Mouse (Mus musculus): ENCODE results near the gene Slc30a9. TPM values are rescaled to one million over a fixed set of nuclear protein-coding genes. Genes with fewer than 3 reads are reported as not detected.

Slc30a9 gene
- polyA plus RNA-seq, 1 experiment from 2014 or later: 93.2 TPM

DNA sequence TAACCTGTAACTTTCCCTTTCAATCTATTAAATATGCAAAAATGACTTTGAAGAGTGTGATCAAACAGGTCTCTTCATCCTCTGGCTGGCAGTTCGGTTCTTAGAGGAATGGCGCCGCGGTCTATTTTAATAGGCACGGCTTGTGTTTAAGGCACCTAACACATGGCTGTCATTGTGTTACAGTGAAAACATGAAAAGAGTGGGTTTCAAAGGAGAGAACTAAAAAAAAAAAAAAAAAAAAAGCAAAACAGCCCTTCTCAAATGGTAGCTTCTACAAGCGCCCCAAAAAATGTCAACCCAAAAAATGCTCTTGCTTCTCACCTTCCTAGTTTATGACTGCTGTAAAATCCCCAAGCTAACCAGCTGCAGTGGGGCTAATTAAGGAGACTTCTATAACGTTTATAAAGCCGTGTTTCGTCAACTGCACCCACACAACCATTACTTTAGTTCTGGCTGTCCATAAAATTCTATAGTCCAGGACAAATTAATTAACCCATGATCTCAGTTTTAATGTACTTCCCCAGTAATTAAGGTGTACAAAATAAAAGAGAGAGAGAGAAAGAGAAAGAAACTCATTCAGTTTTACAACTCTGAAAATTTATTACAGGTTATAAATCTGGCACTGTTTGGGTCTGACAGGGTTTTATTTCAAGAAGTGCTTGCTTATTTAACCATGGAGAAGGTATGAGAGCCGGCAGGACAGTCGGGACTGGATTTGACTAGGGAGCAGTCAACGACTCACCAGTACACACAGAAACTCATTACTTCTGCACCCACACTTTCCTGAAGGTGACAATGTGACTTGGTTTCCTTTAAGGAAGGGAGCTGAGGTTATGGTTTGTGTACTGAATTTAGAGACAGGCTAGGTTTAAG, 94.1 kb downstream of the Slc30a9 start:
- Histone ChIP-seq H3K27me3 (0 out of 2 replicates have a peak, but pooled peaks cover 5% of the 10 kb centered on the region), H3K27ac (no peak overlapping the region), H3K4me1 (peaks cover 15% of the 10 kb centered on the region), H3K4me3 (peak overlapping the region; percentile 14; the same call in 1 of the 2 replicates), H3K9ac (no peak overlapping the region), H3K4me2 (peak overlapping the region; percentile 47), H3K9me3 (no peaks in the 10 kb centered on the region), H3K36me3 (peaks cover 3% of the 10 kb centered on the region; the same call in 1 of the 2 replicates)
- 16% methylated on average over 12 of the region's 12 CpGs for WGBS
- ATAC-seq (ENCODE audit: insufficient number of reproducible peaks, low FRiP score, low TSS enrichment, low read depth): no peak

DNA sequence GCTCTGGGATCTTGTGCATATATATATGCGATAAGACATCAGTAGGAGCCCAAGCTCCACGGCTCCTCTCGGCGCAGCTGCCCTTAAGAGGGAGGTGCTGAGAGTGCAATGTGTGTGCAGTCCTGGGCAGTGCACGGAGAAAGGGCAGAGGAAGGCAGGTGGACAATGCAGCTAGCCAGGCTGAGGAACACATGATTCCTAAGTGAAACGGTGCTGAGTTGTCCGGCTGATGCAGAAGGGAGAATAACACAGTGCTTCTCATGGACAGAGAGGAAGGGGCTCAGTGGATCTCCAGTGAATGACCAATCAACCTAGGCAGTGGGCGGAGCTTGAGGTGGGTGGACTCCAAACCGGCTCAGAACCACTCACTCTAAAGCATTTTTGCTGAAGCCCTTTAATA, 94.9 kb downstream of the Slc30a9 start:
- no peak overlapping the region for H3K27ac ChIP-seq
- peak overlapping the region; percentile 14; the same call in 1 of the 2 replicates for H3K4me3 ChIP-seq
- peaks cover 3% of the 10 kb centered on the region; the same call in 1 of the 2 replicates for H3K36me3 ChIP-seq

DNA sequence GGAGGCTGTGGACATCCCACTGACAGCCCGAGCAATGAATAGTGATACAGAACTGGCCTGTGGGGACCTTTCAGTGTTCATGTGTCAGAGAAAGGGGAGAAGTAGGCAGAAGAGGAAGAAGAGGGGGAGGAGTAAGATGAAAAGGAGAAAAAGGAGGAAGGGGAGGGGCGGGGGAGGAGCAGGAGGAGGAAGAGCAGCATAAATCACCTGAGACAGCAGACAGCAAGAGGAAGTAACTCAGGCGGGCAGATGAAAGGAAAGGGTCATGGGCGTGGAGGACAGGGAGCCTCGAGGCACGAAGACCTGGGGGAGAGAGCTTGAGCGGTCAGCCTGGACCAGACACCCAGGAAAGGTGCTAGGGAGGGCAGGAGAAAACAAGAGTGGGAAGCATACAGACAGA, 97.6 kb downstream of the Slc30a9 start:
- no peak overlapping the region for H3K27ac ChIP-seq
- peaks cover 22% of the 10 kb centered on the region for H3K4me1 ChIP-seq
- H3K9ac ChIP-seq: no peak overlapping the region
- no peak overlapping the region for H3K4me3 ChIP-seq
- no peaks in the 10 kb centered on the region for H3K27me3 ChIP-seq
- H3K36me3 ChIP-seq: no peaks in the 10 kb centered on the region
- H3K4me2 ChIP-seq: no peak overlapping the region
- 62% methylated on average over 7 of the region's 7 CpGs for WGBS
- no peak for ATAC-seq (ENCODE audit: insufficient number of reproducible peaks, low FRiP score, low TSS enrichment, low read depth)
- no peaks in the 10 kb centered on the region for H3K9me3 ChIP-seq

More for the DNA sequence above, 94.9 kb downstream of the Slc30a9 start:
- peaks cover 15% of the 10 kb centered on the region for H3K4me1 ChIP-seq
- H3K27me3 ChIP-seq: 0 out of 2 replicates have a peak, but pooled peaks cover 5% of the 10 kb centered on the region
- no peak overlapping the region for H3K9ac ChIP-seq
- peak overlapping the region; percentile 47 for H3K4me2 ChIP-seq
- peak; percentile 48; the same call in 1 of the 2 replicates for ATAC-seq (ENCODE audit: insufficient number of reproducible peaks, low FRiP score, low TSS enrichment, low read depth)
- WGBS: 19% methylated on average over 9 of the region's 9 CpGs
- no peaks in the 10 kb centered on the region for H3K9me3 ChIP-seq

DNA sequence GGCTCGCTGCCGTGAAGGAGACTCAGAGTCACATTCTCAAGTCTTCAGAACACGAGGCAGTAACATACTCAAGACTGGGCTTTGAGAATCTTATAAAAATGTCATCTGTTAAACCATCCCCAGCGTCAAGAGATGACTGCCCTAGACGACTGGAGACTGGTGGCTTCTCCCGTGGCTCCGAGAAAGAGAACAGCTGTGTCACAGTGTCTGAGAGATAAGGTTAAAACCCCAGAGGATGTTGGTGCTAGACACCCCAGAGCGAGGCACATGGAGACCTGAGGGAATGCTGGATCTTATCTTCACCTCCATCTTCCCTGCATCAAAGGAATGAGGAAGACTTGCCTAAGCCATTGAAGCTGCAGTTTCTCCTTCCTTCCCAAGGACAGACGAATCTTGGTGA, 98.2 kb downstream of the Slc30a9 start:
- Histone ChIP-seq H3K36me3 (no peaks in the 10 kb centered on the region), H3K9ac (no peak overlapping the region), H3K4me3 (no peak overlapping the region), H3K27ac (no peak overlapping the region), H3K27me3 (no peaks in the 10 kb centered on the region), H3K4me1 (peaks cover 19% of the 10 kb centered on the region), H3K4me2 (no peak overlapping the region), H3K9me3 (no peaks in the 10 kb centered on the region)
- ATAC-seq (ENCODE audit: insufficient number of reproducible peaks, low FRiP score, low TSS enrichment, low read depth): no peak
- 75% methylated on average over 9 of the region's 9 CpGs for WGBS

Other genes with a start within 250 kb of the Slc30a9 start
- 0.05 TPM in 1 of 2 replicates, not detected in the other for gene Phox2b, start 207.7 kb upstream of the Slc30a9 start, polyA plus RNA-seq (2015; fragmentation: Nextera tagmentation; extraction: Ambion mirVana)
- gene Tmem33, start 46.4 kb upstream of the Slc30a9 start, polyA plus RNA-seq (2015; fragmentation: Nextera tagmentation; extraction: Ambion mirVana): 85.3 and 88.1 TPM in 2 replicates
- gene Bend4, start 121.4 kb downstream of the Slc30a9 start, polyA plus RNA-seq (2015; fragmentation: Nextera tagmentation; extraction: Ambion mirVana): 3.0 and 3.4 TPM in 2 replicates

All from limb, embryonic 15.5 days (tissue).